Mouse (Mus musculus) stomach, embryonic 15.5 days (tissue): ENCODE measurements around the gene Mrpl51. TPM values are rescaled to one million over a fixed set of nuclear protein-coding genes. Genes with fewer than 3 reads are reported as not detected.

ENCODE experiments used
- ATAC-seq: fragments of 200-750 bp; cut with Nextera tagmentation; 2 replicates; pipeline ENCODE4 v1.8.0; 2017; ENCODE audit warnings: low read depth, moderate number of reproducible peaks, moderate TSS enrichment; ENCODE audit not compliant: insufficient read depth, low FRiP score
- H3K27ac ChIP-seq: fragments of 300-500 bp; sonication (generic); 2 replicates; pipeline ENCODE4 v1.5.1; 2015; ENCODE audit warnings: mild to moderate bottlenecking, inconsistent platforms
- H3K27me3 ChIP-seq: fragments of 300-500 bp; sonication (generic); replicated peaks from 2 replicates; pipeline ENCODE4 v1.6.1; 2015; ENCODE audit warnings: inconsistent platforms
- H3K36me3 ChIP-seq: fragments of 300-500 bp; sonication (generic); 2 replicates; pipeline ENCODE4 v1.6.1; 2015; ENCODE audit warnings: inconsistent platforms
- H3K4me1 ChIP-seq: fragments of 300-500 bp; sonication (generic); 2 replicates; pipeline ENCODE4 v1.6.1; 2015; ENCODE audit warnings: inconsistent platforms
- H3K4me2 ChIP-seq: fragments of 300-500 bp; sonication (generic); 2 replicates; pipeline ENCODE4 v1.6.1; 2015; ENCODE audit warnings: mild to moderate bottlenecking, inconsistent platforms
- H3K4me3 ChIP-seq: fragments of 300-500 bp; sonication (generic); replicated peaks from 2 replicates; pipeline ENCODE4 v1.5.1; 2015; ENCODE audit warnings: inconsistent platforms
- H3K9ac ChIP-seq: fragments of 300-500 bp; sonication (generic); 2 replicates; pipeline ENCODE4 v1.6.1; 2015; ENCODE audit warnings: inconsistent platforms
- H3K9me3 ChIP-seq: fragments of 300-500 bp; sonication (generic); 2 replicates; pipeline ENCODE4 v1.6.1; 2016; ENCODE audit warnings: inconsistent platforms
- WGBS: fragments of 180-500 bp; shearing (Covaris S2); methylation state at CpG from one replicate; pipeline ENCODE4 v1.1.7; 2015; 5-methylcytosine and 5-hydroxymethylcytosine counted together
- polyA plus RNA-seq: library from polyadenylated mRNA; unstranded; fragments of >200 nt; fragmentation: Nextera tagmentation; extraction: Ambion mirVana; gene quantifications from 2 replicates; pipeline ENCODE4 v1.2.1, GENCODE M21; 2015

The Mrpl51 gene
- polyA plus RNA-seq, 1 experiment from 2014 or later, result 231 TPM

DNA sequence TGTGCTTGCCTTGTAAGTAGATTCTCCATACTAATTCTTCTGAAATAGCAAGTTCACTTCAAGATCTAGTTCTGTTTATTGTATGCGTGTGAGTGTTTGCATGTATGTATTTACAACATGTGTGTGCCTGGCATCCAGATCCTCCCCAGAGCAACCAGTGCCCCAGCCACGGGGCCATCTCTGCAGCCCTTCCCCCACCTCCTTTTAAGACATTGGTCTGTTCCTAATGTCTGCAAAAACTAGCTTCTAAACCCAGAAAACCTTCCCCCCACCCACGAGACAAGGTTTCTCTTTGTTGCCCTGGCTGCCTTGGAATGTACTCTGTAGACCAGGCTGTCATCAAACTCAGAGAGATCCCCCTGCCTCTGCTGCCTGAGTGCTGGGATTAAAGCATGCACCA is 31.0 kb downstream of the Mrpl51 start:
- Histone ChIP-seq H3K27ac (no peak overlapping the region), H3K4me3 (no peak overlapping the region), H3K4me1 (peaks cover under 1% of the 10 kb centered on the region; the same call in 1 of the 2 replicates), H3K4me2 (no peak overlapping the region), H3K27me3 (no peaks in the 10 kb centered on the region), H3K9ac (no peak overlapping the region), H3K9me3 (no peaks in the 10 kb centered on the region), H3K36me3 (peaks cover 6% of the 10 kb centered on the region; the same call in 1 of the 2 replicates)
- 74% methylated on average over 3 of the region's 3 CpGs for WGBS
- ATAC-seq, result no peak

DNA sequence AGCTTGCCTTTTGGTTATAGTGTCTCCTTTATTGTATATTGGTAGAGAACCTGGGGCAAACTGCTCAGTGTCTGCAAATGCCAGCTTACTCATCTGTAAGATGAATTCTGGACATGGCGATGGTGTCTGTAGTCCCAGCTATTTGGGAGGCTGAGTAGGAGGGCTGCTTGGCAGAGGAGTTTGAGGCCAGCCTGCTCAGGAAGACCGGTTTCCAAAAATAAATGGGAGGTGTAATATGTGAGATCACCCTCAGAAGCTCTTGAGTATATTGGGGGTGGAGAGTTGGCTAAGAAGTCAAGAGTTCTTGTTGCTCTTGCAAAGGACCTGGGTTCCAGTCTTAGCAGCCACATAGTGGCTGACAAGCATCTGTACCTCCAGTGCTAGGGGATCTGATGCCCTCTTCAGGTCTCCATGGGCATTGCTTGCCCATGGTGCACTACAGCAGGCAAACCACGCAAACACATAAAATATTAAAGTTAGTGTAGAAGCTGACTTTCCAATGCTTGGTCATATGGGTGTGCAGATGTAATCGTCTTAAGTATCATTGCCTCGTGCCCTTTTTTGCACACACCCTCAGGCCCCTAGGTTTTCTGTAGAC is 34.0 kb downstream of the Mrpl51 start:
- no peaks in the 10 kb centered on the region for H3K27me3 ChIP-seq
- ATAC-seq, result no peak
- 84% methylated on average over 5 of the region's 5 CpGs for WGBS
- H3K27ac ChIP-seq, result no peak overlapping the region
- H3K9ac ChIP-seq, result no peak overlapping the region
- H3K36me3 ChIP-seq, result peaks cover 6% of the 10 kb centered on the region; the same call in 1 of the 2 replicates
- no peaks in the 10 kb centered on the region for H3K9me3 ChIP-seq
- H3K4me3 ChIP-seq, result no peak overlapping the region
- H3K4me2 ChIP-seq, result no peak overlapping the region
- 0 out of 2 replicates have a peak, but pooled peaks cover 1% of the 10 kb centered on the region for H3K4me1 ChIP-seq

GRCm38 (mm10) chr6:125230571-125230970 is 39.0 kb downstream of the Mrpl51 start:
- H3K27ac ChIP-seq, result no peak overlapping the region
- H3K36me3 ChIP-seq, result 0 out of 2 replicates have a peak, but pooled peaks cover 3% of the 10 kb centered on the region
- peak overlapping the region; percentile 94 for H3K4me2 ChIP-seq
- no peaks in the 10 kb centered on the region for H3K9me3 ChIP-seq
- WGBS, result 62% methylated on average over 9 of the region's 9 CpGs
- H3K27me3 ChIP-seq, result no peaks in the 10 kb centered on the region
- peaks cover 9% of the 10 kb centered on the region for H3K4me1 ChIP-seq
- no peak overlapping the region for H3K4me3 ChIP-seq
- no peak for ATAC-seq
- no peak overlapping the region for H3K9ac ChIP-seq

DNA sequence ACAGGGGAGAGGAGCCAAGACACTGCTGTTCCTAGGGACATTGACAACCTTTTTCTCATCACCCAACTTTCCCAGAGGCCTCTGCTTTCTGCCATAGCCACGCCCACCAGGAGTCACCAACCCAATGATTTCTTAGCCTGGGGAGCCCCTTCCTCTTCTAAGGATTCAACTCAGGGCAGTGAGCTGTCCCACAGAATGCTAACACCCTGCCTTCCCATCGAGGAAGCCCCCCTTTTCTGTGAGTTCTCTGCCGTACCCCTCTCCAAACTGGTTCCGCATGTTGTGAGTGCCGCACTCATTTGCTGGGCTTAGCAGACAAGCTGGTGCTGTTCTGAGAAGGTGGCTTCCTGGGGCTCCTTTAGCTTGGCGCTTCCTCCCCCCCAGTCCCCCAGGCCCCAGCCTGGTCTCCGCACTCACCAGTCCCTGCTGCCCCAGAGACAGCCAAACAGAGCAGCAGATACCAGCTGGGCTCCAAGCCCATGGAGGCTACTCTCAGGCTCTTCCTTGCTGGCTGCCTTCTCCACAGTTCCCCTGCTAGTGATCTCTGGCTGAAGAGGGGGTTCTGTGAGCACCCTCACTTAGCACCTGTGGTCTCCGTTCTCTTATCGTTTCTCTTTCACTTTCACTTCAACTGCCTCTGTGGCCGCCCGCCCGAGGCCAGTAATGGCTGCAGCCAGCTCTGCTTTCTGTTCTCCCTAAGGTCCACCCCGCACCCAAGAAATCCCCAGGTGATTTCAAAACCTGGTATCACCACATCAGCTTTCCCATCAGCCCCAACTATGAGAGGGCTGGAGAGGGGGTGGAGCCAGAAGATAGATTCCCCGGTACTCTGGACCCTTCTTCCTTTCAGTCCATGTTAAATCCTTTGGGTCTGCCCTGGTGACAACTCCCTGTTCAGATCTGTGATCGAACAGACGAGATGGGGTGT is 39.8 kb downstream of the Mrpl51 start, which contains the start of gene Tapbpl:
Tapbpl (minus strand) TSS at position 744 of the 928 bp plus-strand sequence.
- Histone ChIP-seq H3K9me3 (no peaks in the 10 kb centered on the region), H3K4me2 (peak within 1 kb of the TSS; percentile 94), H3K27ac (peak within 1 kb of the TSS; percentile 86), H3K9ac (peak within 1 kb of the TSS; percentile 69), H3K4me3 (peak within 1 kb of the TSS; percentile 61), H3K36me3 (0 out of 2 replicates have a peak, but pooled peaks cover 3% of the 10 kb centered on the region), H3K27me3 (no peaks in the 10 kb centered on the region), H3K4me1 (peaks cover 9% of the 10 kb centered on the region)
- ATAC-seq, result peak; percentile 54
- 2% methylated on average over 16 of the region's 16 CpGs for WGBS

DNA sequence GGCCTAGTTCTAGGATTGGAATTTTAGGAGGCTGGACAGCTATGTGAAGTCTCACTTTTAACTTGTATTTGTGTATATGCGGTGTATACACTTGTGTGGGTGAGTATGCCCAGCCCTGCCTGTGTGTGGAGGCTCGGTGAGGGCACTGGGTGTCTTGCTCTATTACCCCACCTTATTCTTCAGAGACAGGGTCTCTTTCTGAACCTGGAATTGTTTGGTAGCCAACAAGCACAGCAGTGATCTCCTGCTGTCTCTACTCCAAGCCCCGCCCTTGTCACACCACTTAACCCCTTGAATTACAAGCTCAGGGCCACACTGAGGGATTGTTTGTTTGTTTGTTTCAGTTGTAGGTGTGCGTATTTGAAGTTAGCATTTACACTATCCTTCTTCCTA is 40.4 kb downstream of the Mrpl51 start:
- H3K27ac ChIP-seq, result peak overlapping the region; percentile 86

DNA sequence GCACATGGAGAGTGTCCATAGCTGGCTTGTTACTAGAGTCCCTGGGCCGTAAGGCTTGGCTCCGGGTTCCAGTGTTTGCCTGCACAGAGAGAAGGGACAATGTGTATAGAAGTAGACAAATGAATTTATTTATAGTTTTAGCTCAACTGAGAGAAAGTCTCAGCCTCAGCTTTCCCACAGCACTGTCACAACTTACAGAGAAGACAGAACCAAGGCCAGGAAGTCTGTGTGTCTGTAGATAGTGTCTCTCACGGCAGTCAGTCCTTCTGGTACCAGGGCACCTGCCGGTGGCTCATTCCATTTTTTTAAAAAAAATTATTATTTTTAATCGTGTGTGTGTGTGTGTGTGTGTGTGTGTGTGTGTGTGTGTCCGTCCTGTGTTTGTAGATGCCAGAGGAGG is 40.9 kb downstream of the Mrpl51 start:
- Histone ChIP-seq H3K4me3 (no peak overlapping the region), H3K27me3 (no peaks in the 10 kb centered on the region), H3K9me3 (no peaks in the 10 kb centered on the region), H3K4me2 (peak overlapping the region; percentile 94), H3K4me1 (peaks cover 9% of the 10 kb centered on the region), H3K9ac (no peak overlapping the region), H3K36me3 (no peaks in the 10 kb centered on the region), H3K27ac (no peak overlapping the region; the same call in 1 of the 2 replicates)
- WGBS, result 69% methylated on average over 6 of the region's 6 CpGs
- ATAC-seq, result no peak

More for the DNA sequence above, 40.4 kb downstream of the Mrpl51 start:
- Histone ChIP-seq H3K36me3 (no peaks in the 10 kb centered on the region), H3K9me3 (no peaks in the 10 kb centered on the region), H3K9ac (0 out of 2 replicates have a peak overlapping the region, but pooled peaks have one; percentile 69), H3K4me1 (peaks cover 9% of the 10 kb centered on the region), H3K27me3 (no peaks in the 10 kb centered on the region), H3K4me3 (peak overlapping the region; percentile 61), H3K4me2 (peak overlapping the region; percentile 94)
- peak; percentile 3; the same call in 1 of the 2 replicates for ATAC-seq
- 45% methylated on average over 4 of the region's 4 CpGs for WGBS

GRCm38 (mm10) chr6:125233816-125234519 is 42.4 kb downstream of the Mrpl51 start:
- no peak overlapping the region for H3K4me2 ChIP-seq
- WGBS, result 47% methylated on average over 7 of the region's 7 CpGs
- no peak for ATAC-seq
- H3K4me1 ChIP-seq, result peaks cover 9% of the 10 kb centered on the region
- H3K36me3 ChIP-seq, result no peaks in the 10 kb centered on the region
- H3K9ac ChIP-seq, result no peak overlapping the region
- H3K27me3 ChIP-seq, result no peaks in the 10 kb centered on the region
- H3K27ac ChIP-seq, result no peak overlapping the region
- no peaks in the 10 kb centered on the region for H3K9me3 ChIP-seq
- H3K4me3 ChIP-seq, result no peak overlapping the region

DNA sequence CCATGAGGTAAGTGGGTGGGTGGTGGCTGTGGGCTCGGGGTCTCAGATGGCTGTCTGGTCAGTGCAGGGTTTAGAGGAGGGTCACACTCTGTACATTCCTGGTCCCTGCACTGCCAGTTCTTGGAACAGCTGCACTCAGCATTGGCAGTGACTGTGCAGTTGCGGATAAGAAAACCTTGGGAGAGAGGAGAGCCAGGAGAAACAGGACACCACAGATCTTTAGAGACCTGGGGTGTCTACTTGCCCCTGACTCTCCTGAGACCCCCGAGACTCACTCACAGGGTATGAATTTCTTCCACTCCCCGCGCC is 42.9 kb downstream of the Mrpl51 start:
- H3K36me3 ChIP-seq, result no peaks in the 10 kb centered on the region
- no peak overlapping the region for H3K4me3 ChIP-seq
- H3K9me3 ChIP-seq, result no peaks in the 10 kb centered on the region
- H3K4me1 ChIP-seq, result peaks cover 9% of the 10 kb centered on the region
- H3K27me3 ChIP-seq, result no peaks in the 10 kb centered on the region
- ATAC-seq, result no peak
- no peak overlapping the region for H3K4me2 ChIP-seq
- H3K9ac ChIP-seq, result no peak overlapping the region
- no peak overlapping the region for H3K27ac ChIP-seq
- 59% methylated on average over 5 of the region's 5 CpGs for WGBS

DNA sequence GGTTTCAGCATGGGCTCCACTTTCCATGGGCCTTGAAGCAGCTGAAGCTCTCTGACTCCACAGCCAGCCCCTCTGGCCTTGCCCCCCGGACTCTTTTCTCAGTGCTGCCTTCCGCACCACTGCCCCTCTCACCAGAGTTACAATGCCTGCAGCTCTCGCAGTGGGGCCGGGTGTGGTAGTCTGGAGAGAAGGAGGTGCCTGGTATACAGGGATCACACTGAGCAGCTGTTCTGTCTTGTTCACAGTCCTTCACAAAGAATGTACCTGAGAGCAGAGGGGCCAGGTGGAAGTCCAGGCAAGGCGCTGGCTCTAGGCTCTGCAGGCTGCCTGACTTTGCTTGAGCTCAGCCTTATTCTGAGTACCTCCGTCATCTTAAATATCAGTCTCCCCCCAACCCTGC is 44.7 kb downstream of the Mrpl51 start:
- no peaks in the 10 kb centered on the region for H3K27me3 ChIP-seq
- no peaks in the 10 kb centered on the region for H3K36me3 ChIP-seq
- no peak overlapping the region for H3K4me3 ChIP-seq
- no peak overlapping the region for H3K9ac ChIP-seq
- H3K9me3 ChIP-seq, result no peaks in the 10 kb centered on the region
- H3K4me1 ChIP-seq, result peaks cover 5% of the 10 kb centered on the region
- ATAC-seq, result no peak
- H3K27ac ChIP-seq, result no peak overlapping the region
- no peak overlapping the region for H3K4me2 ChIP-seq
- WGBS, result 78% methylated on average over 6 of the region's 6 CpGs

- no peaks in the 10 kb centered on the region for H3K36me3 ChIP-seq
- no peaks in the 10 kb centered on the region for H3K27me3 ChIP-seq
- no peak within 1 kb of the TSS for H3K4me3 ChIP-seq
- H3K4me1 ChIP-seq, result peaks cover 4% of the 10 kb centered on the region
- H3K9ac ChIP-seq, result no peak within 1 kb of the TSS
- no peak within 1 kb of the TSS for H3K27ac ChIP-seq
- 45% methylated on average over 6 of the region's 6 CpGs for WGBS
- no peak for ATAC-seq
- no peak within 1 kb of the TSS for H3K4me2 ChIP-seq
- no peaks in the 10 kb centered on the region for H3K9me3 ChIP-seq
These were observed 45.2 kb downstream of the Mrpl51 start, which contains the start of gene Cd27 for GRCm38 (mm10) chr6:125236782-125237181. Gene Cd27, minus strand, starts transcription at chr6:125237010.

DNA sequence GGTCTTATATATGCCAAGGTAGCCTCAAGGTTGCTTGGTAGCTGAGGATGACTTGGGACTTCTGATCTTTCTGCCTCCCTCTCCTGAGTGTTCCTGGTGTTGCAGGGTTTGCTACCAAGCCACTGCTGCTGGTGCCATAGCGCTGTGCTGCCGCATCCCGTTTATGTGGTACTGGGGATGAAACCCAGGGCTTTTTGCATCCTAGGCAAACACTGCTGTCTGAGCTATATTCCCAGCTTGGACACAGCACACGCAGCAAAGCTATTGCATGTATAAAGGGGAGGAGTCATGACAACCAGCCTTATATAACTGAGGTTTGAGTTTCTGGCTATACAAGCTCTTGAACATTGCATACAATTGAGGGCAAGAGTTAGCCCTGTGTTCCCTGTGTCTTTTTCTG is 45.8 kb downstream of the Mrpl51 start:
- Histone ChIP-seq H3K27me3 (no peaks in the 10 kb centered on the region), H3K4me2 (no peak overlapping the region), H3K9ac (no peak overlapping the region), H3K9me3 (no peaks in the 10 kb centered on the region), H3K4me1 (no peaks in the 10 kb centered on the region), H3K4me3 (no peak overlapping the region), H3K27ac (no peak overlapping the region), H3K36me3 (no peaks in the 10 kb centered on the region)
- WGBS, result 77% methylated on average over 4 of the region's 4 CpGs
- ATAC-seq, result no peak
